Mouse (Mus musculus) frontal cortex, postnatal 10 days (tissue): ENCODE results near the gene Srsf3.

Source experiments
- DNase-seq, 2 experiments: peaks; one replicate each; pipeline ENCODE4 v3.0.0; 2022; ENCODE audit warnings: low spot score in 2 of 2, mixed read lengths in 1 of 2

The Srsf3 gene

DNA sequence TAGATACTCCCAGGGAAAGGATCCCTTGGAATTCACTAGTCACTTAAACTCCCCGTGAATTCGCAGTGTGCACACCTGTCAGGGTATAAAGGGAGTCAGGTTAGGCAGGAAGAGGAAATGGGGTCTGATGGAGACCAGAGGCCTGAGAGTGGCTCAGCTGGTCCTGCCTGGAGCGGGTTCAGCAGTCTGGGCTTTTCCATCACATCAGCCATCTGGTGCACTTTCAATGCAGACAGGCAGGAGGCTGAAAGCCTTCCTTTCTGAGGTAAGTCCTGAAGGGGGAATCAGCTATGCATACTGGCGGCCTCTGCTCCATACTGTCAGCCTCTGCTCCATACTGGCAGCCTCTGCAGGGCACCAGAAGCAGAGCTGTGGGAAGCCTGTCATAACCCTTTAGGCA, 54.5 kb downstream of the Srsf3 start:
- no peak for DNase-seq

DNA sequence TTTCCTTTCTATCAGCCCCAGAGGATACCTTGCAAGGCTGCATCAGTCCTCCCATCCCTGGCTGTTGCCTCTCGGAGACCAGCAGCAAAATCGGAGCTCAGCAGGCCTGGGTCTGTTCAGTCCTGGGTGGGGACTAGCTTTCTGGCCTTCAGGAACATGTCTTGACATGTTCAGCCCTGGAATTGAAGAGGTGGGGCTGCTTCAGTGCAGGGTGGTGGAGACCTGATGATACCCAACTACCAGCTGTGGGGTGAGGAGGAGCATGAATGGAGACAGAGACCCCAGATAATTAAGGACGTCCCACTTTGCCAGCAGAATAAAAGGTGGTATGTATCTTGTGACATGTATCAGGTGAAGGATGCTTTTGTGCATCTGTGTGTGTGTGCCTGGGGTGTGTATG, 58.3 kb downstream of the Srsf3 start, which contains the start of gene Cdkn1a:
TSS of gene Cdkn1a (plus strand) at position 201 of the 400 bp plus-strand sequence.
- peak in 1 of 2 experiments; percentile 6 for DNase-seq

DNA sequence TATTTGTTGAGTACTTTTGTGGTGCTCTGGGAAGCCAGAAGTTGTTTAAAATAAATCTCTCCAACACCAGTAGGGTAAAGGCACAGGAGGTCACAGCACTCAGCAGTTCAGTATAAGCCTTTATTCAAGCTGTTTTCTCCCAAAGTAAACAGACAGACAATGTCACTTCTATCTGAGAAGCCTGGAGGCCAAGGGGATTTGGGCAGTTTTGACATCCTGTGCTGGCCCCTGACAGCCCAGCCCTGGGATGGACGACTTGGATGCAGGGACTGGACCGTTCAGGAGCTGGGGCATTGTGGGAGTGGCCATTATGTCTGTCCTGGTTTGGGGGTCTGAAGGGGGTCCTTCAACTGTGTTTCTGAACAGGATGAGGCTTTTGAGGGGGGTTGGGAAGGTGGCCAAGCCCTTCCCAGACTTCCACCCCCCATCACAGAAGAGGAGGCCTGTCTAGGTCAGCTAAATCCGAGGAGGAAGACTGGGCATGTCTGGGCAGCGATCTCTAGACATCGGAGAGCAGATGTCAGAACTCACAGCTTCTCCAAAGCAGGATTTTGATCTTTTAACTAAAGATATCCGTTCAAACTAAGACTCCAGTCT, 59.0 kb downstream of the Srsf3 start:
- DNase-seq: no peak

DNA sequence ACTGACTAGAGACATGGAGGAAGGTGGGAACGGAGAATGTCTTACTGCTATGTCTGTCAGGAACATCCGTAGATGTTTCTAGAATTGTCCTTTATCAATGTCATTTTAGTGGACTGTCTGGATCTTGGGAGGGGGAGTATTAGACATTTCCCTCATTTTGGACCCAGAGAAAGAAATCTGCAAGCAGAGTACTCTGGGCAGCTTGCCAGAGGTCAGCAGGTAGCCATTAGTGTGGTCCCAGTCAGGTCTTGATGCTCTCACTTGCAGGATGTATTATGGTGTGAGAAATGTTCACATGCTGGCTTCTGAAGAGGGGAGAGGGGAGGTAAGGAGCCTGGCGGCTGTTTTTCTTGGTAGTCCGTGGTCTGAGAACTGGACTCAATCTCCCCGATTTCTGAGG, 60.1 kb downstream of the Srsf3 start:
- DNase-seq: no peak
